Mouse (Mus musculus) neutrophil, adult 5-6 weeks (primary cell): Measurements from ENCODE around the gene Tmbim7. TPM values are rescaled to one million over a fixed set of nuclear protein-coding genes. Genes with fewer than 3 reads are reported as not detected.

ENCODE experiments used
- total RNA-seq: library from RNA; stranded (forward); fragments of 200-1000 nt; gene quantifications from 2 replicates; pipeline ENCODE4 v1.2.3, GENCODE M21; 2017

Tmbim7 gene
- total RNA-seq, 1 experiment from 2014 or later, result not detected

Other genes with a start within 250 kb of the Tmbim7 start
- 76.1 and 83.7 TPM in 2 replicates for gene Fam133b, start 107.3 kb upstream of the Tmbim7 start, total RNA-seq
- gene 1700109H08Rik, start 79.6 kb upstream of the Tmbim7 start, total RNA-seq, result 18.7 and 28.1 TPM in 2 replicates
- gene Pex1, start 55.1 kb upstream of the Tmbim7 start, total RNA-seq, result 13.4 and 18.2 TPM in 2 replicates
- 45.5 and 67.2 TPM in 2 replicates for gene Rbm48, start 54.6 kb upstream of the Tmbim7 start, total RNA-seq
- 110 and 118 TPM in 2 replicates for gene Gatad1, start 6.0 kb downstream of the Tmbim7 start, total RNA-seq
- gene Ankib1, start 151.7 kb downstream of the Tmbim7 start, total RNA-seq, result 46.7 and 48.1 TPM in 2 replicates
- 106 and 110 TPM in 2 replicates for gene Krit1, start 152.0 kb downstream of the Tmbim7 start, total RNA-seq
- 1.2 and 1.5 TPM in 2 replicates for gene Lrrd1, start 194.0 kb downstream of the Tmbim7 start, total RNA-seq
- gene Mterf1a, start 242.8 kb downstream of the Tmbim7 start, total RNA-seq, result 27.6 and 29.1 TPM in 2 replicates